Mouse (Mus musculus): Measurements from ENCODE around the gene Klhdc1.

DNA sequence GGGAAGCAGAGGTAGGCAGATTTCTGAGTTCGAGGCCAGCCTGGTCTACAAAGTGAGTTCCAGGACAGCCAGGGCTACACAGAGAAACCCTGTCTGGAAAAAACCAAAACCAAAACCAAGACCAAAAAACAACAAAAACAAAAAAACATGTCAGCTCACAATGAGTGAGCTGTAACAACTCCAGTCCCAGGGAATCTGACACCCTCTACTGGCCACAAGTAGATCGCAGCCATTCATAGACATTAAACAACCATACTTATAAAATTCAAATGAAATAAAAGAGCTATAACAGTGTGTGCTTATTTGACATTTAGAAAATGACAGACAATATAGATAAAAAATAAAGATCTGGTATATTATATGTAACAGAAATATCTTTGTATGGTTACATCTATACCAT lies 92.6 kb downstream of the Klhdc1 start:
- TF ChIP-seq EP300 (optimal IDR thresholded peaks at IDR 0.05) (no peak), CTCF (IDR thresholded peaks at IDR 0.05; ENCODE audit: low read depth) (peak; percentile 77)

Data from stomach, postnatal 0 days (tissue).